Mouse (Mus musculus) ovary, postnatal 14 days (tissue): Measurements from ENCODE around the gene Stmnd1.
"Not testable (repeated sequence)": the region's sequence is repeated elsewhere in the genome, so short reads cannot be mapped to it uniquely, and the experiment has no call there.

ENCODE experiments used
- DNase-seq: peaks from one replicate; pipeline ENCODE4 v3.0.0; 2022; ENCODE audit warnings: low spot score

Stmnd1 gene

GRCm38 (mm10) chr13:46273453-46274110 is at the start of gene Stmnd1:
Gene Stmnd1, plus strand, starts transcription at chr13:46273721.
- DNase-seq: peak; percentile 27

- no peak for DNase-seq
Measured at GRCm38 (mm10) chr13:46226956-46227355, 46.6 kb upstream of the Stmnd1 start.

- DNase-seq: no peak
Measured at GRCm38 (mm10) chr13:46227486-46227885, 46.0 kb upstream of the Stmnd1 start.

- DNase-seq: not testable (repeated sequence)
Measured at GRCm38 (mm10) chr13:46228750-46229149, 44.8 kb upstream of the Stmnd1 start.

- no peak for DNase-seq
Measured at GRCm38 (mm10) chr13:46231514-46232085, 41.9 kb upstream of the Stmnd1 start.

GRCm38 (mm10) chr13:46237723-46238349 is 35.7 kb upstream of the Stmnd1 start:
- no peak for DNase-seq

- no peak for DNase-seq
Measured at GRCm38 (mm10) chr13:46238796-46239195, 34.7 kb upstream of the Stmnd1 start.

GRCm38 (mm10) chr13:46241391-46242188 is 31.9 kb upstream of the Stmnd1 start:
- DNase-seq: no peak

- DNase-seq: no peak
Measured at GRCm38 (mm10) chr13:46253753-46254152, 19.8 kb upstream of the Stmnd1 start.

GRCm38 (mm10) chr13:46254171-46254570 is 19.4 kb upstream of the Stmnd1 start:
- DNase-seq: no peak

- DNase-seq: no peak
Measured at GRCm38 (mm10) chr13:46255616-46256015, 17.9 kb upstream of the Stmnd1 start.

GRCm38 (mm10) chr13:46257847-46258246 is 15.7 kb upstream of the Stmnd1 start:
- DNase-seq: peak; percentile 67

GRCm38 (mm10) chr13:46259526-46259925 is 14.0 kb upstream of the Stmnd1 start:
- DNase-seq: no peak

GRCm38 (mm10) chr13:46261244-46261643 is 12.3 kb upstream of the Stmnd1 start:
- no peak for DNase-seq

GRCm38 (mm10) chr13:46267783-46268182 is 5.7 kb upstream of the Stmnd1 start:
- no peak for DNase-seq

- DNase-seq: no peak
Measured at GRCm38 (mm10) chr13:46268341-46268740, 5.2 kb upstream of the Stmnd1 start.

- DNase-seq: peak; percentile 37
Measured at GRCm38 (mm10) chr13:46268815-46269445, 4.6 kb upstream of the Stmnd1 start.

- DNase-seq: no peak
Measured at GRCm38 (mm10) chr13:46272811-46273452, 589 bp upstream of the Stmnd1 start.

- DNase-seq: no peak
Measured at GRCm38 (mm10) chr13:46275701-46276100, 2.2 kb downstream of the Stmnd1 start.

GRCm38 (mm10) chr13:46282543-46282942 is 9.0 kb downstream of the Stmnd1 start:
- no peak for DNase-seq

- no peak for DNase-seq
Measured at GRCm38 (mm10) chr13:46287801-46288200, 14.3 kb downstream of the Stmnd1 start.

- DNase-seq: no peak
Measured at GRCm38 (mm10) chr13:46288372-46288771, 14.9 kb downstream of the Stmnd1 start.
